Mouse (Mus musculus) embryo, embryonic 11.5 days (tissue): ENCODE results near the gene Kif4.

Experiments
- DNase-seq: peaks from one replicate; pipeline ENCODE4 v3.0.0-alpha.2; 2012; ENCODE audit warnings: low read depth, low spot score

Gene Kif4

DNA sequence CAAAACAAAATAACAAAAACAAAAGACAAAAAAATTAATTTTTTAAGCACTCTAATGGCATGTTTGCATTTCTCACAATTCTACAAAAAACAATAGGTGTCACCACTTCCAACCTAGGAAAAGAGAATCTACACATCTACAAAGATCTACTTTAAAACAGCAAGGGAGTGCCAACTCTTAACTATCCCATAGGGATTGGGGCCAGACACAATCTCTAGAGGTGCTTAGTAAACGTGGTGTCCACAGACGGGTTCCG, at the start of gene Kif4:
TSS of gene Kif4 (plus strand) at position 192 of the 256 bp plus-strand sequence.
- no peak for DNase-seq

DNA sequence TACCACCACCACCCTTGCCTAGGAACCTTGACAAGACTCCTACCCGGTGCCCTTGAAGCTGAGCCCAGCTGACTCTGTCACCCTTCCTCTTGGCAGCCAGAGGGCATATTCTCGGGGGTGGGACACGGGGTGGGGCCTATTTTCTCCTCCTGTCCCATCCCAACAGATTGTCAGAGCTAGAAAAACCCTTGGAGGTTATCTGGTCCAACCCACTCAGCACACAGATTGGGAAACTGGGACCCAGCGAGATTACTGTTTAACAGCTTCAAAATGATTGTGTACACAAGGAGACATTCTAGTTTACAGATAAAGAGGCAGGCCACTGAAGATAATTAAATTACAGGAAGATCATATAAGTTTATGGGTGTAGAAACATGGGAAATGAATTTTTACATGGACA, 30.7 kb upstream of the Kif4 start, which contains the start of gene P2ry4:
TSS of gene P2ry4 (minus strand) at position 79 of the 400 bp plus-strand sequence.
- no peak for DNase-seq

DNA sequence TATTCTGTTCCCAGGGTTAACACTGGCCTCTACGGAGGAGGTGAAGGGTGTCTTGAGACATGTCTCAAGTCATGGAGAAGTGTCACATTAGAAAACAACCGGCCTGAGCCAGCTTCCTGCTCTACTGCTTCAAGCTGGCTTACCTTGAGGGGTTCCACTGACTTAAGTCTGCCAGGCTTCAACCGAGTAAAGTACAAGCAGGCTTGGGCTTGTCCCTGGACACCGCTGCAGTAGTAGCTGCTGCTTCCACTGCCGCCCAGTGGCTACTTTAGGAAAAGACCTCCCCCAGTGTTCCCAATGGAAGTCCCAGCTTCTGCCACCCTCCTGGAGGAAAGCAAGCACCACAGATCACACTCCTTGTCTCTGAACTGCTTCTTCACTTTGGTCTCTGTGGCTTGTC, 28.1 kb upstream of the Kif4 start:
- peak; percentile 5 for DNase-seq

DNA sequence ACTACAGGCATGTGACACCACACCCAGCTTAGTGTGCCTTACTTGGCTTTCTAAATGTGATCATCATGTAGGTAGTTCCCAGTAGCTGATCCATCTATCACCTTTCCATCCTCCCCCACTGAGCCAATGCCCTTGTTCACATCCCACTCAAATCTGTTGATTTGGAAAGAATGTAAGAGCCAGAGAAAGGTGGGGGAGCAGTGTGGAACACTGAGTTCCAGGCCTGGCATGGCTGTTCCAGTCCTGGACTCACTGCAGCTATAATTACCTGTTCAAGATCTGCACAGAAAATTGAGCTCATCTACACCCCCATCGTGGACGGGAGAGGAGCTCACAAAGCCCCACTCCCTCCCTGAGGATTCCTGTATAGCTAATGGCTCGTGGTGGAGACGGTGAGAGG, 25.8 kb upstream of the Kif4 start:
- DNase-seq: no peak

DNA sequence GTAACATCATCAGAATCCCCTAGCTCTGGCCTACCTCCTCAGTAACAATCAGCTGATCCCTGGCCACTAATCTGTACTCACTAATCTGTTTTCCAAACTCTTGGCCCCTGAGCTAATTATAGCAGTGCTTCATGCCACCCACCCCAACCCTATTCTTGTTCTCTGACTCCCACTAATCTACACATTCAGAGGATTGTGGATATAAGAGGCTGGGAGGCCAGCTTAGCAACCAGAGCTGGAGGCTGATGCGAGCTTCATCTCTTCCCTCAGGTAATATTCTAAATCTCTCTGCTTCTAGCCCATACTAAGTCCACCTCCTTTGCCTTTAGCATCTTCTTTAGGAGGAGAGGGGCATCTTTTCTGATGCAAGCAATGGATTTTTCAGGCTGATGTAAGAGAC, 20.2 kb upstream of the Kif4 start, which contains the start of gene Arr3:
TSS of gene Arr3 (plus strand) at position 184 of the 400 bp plus-strand sequence.
- DNase-seq: no peak

DNA sequence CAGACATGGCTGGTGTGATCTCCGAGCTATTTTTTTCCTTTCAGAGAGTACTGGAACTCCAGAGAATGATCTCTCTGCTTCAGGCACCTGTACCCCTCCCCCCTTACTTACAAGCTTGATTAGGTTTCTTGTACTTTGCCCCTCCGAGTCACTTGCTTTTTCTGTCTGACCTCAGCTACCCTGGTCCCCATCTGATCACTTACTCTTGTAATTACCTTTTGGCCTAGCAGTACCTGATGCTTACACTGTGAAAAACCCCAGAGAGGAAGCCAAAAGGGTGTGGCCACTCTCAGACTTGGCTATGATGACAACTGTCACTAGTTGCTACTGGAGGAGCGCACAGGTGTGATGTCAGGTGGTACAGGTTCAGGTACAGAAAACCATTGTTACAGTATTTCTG, 7.0 kb upstream of the Kif4 start:
- no peak for DNase-seq

DNA sequence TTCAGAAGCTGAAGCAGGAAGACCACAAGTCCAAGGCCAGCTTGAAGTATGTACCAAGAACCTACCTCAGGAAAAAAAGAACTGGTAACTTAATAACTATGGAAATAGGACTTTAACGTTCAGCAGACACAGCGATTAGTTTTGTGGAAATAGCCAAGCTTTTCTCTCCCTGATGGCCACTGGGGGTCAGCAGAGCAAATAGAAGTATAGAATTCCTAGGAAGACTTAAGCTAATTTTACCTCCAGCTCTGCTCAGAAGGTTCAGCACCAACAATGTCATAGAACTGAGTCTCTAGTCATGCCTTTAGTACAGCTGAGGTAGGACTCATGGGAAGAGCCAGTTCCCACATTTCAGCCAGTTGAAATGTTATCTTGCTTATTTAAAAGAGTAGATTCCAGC, 4.2 kb upstream of the Kif4 start:
- no peak for DNase-seq

DNA sequence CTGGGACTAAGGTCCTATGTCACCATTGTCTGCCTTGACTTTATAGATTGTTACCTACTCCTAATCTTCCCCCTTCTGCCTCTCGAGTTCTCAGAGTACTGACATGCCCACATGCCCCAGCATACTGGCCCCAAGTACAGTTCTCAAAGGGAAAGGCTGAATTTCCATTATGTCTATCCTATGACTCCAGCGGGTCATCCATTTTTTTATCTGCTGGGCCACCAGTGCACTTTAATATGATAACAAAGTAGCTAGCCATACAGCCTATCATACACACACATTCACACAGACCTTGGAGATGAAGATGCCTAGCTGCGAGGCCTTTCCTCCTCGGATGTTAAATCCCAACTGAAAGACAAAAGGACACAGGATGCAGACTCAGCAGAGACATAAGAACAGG, 1.3 kb upstream of the Kif4 start:
- no peak for DNase-seq

DNA sequence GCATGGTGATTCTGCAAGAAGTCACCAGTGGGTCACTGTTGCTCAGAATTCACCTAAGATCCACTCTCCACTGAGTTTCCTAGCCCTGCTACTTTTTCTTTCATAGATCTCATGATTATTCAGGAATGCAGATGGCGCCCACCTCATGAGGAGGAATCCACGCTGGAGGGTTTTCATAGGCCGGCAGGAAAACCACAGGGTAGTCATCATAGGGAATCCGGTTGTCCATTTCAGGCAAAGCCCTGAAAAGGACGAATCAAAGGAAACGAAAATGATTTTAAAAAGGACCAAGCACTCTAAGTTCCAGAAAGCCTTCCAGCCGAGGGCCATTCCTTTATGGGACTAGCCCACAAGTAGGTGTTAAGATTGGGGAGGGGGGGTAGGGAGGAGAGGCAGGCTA, 391 bp upstream of the Kif4 start:
- no peak for DNase-seq

DNA sequence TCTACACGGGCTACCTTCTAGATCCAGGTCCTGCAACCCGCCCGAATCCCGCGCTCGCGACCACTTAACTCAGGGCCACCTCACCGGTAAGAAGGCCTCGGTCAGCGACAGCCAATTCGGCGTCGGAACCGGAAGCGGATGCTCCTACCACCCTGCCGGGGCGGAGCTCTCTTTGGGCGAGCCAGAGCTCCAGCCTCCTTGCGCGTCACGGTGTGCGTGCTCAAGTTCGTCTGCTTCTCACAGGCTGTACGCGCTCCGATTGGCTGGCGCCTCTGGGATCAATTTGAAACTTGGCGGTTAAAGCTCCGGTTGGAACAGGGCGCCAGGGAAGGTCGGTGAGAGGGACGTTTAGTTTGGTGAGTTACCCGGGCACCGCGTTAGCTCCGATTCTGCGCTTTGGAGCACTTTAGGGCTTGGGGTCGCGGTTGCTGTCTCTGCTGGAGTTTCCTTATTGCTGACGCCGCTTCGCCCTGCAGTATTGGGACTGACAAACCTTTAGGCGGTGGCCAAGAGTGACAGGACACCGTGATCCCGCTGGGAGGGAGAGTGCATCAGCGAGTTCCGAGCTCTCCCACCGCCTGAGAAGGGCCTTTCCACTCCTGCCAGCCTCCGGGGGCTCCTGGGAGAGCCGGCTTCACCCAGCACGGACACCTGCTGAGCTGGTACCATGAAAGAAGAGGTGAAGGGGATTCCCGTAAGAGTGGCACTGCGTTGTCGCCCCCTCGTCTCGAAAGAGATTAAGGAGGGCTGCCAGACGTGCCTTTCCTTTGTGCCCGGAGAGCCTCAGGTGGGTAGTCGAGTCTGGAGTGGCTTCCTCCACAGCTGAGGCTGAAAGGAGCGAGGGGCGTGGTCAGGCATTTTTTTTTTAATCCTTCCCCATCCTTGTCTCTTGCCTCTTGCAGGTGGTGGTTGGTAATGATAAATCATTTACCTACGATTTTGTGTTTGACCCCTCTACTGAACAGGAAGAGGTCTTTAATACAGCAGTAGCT, 561 bp downstream of the Kif4 start, which contains the start of gene Pdzd11:
TSS of gene Pdzd11 (minus strand) at position 767 of the 992 bp plus-strand sequence.
- DNase-seq: peak; percentile 85

DNA sequence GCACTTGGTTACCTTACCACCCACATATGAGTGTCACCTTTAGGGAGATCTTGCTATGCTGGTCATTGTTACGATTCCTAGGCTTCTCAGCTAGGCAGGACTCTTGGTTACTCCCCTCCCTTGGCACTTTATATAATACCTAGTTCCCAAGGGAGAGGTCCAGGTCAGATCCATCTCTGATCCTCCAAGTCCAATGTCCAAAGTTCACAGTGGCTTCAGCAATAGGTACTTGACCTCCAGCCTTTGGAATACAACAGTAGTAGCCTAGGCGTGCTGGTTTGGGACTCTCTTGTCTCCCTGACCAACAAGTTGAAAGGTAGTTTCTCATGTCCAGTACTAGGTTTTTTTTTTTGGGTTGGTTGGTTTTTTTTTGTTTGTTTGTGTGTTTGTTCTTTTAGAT, 3.5 kb downstream of the Kif4 start:
- DNase-seq: no peak

DNA sequence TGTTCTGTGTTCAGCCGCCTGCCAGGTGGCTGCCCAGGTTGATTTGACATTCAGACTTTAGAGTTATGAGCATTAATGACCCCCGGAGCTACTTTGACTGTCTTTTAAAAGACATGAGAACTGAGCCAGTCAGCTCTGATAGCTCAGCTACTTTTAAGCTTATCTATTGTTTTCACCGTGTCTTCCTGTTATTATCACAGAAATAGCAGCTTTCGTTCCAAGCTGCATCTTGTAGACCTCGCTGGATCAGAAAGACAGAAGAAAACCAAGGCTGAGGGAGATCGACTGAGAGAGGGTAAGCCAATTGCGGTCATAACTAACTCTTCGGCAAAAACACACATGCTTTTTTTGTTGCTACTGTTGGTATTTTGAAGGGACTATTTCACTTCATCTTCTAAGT, 12.9 kb downstream of the Kif4 start:
- DNase-seq: no peak

DNA sequence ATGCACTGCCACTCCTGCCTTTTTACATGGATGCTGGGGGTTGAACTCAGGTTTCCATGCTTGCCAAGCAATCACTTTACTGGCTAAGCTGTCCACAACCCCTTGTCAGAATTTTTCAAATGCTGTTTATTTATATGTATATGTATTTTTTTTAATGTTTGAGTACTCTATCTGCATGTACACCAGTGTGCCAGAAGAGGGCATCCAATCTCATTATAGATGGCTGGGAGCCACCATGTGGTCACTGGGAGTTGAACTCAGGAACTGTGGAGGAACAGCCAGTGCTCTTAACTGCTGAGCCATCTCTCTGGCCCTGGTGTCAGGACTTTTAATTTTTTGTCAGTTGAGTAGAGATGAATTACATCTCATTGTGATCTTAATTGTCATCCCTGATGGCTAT, 27.3 kb downstream of the Kif4 start:
- no peak for DNase-seq

DNA sequence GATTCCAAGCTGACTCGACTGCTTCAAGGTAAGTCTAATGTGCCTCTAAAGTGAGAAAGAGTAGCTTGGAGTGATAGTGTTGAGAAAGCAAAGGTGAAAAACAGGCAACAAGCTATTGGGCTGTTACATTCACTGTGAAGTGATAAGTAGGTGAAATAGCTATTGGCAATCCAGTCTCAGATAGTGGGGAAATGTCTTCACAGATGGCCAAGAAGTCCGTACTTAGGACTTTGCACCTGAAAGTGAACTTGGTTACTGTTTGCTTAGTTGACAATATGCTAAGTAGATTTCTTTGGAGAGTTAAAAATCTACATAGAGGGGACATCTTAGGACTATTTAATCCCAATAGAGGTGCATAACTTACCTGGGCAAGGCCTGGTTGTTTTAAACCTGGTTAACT, 39.3 kb downstream of the Kif4 start:
- DNase-seq: no peak

DNA sequence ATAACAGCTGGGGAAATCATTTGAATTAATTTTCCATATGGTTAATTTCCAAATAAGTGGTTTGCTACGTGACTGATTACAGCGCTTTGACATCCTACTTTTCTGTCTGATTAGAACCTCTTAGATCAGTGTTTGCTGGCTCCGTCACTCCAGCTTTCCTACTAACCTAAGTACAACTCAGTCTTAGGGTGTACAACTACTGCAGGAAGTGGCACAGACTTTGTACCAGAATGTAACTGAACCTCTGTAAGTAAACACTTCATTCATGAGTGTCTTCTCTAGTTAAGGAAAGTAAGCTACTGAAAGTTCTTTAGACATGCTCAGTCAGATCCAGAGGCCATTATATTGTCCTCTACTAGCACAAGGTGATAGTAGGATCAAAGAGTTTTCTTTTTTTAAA, 52.7 kb downstream of the Kif4 start:
- DNase-seq: no peak

DNA sequence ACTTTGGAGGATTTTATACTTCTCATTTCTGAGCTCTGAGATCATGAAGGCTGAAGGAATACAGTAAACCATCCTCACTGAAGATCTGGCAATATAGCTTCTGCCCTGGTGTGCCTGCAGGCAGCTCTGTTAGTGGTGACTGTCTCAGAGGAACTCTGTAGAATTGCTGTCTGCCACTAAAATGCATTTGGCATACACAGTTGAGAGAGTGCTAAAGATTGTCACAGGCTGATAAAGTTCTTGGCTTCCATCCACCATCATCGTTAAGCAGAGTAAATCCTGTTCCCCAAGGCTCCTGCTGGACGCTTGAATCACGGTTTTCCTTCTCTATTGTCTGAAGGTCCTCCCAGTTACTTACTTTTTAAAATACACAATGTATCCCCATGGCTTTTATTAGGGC, 61.0 kb downstream of the Kif4 start:
- DNase-seq: no peak

DNA sequence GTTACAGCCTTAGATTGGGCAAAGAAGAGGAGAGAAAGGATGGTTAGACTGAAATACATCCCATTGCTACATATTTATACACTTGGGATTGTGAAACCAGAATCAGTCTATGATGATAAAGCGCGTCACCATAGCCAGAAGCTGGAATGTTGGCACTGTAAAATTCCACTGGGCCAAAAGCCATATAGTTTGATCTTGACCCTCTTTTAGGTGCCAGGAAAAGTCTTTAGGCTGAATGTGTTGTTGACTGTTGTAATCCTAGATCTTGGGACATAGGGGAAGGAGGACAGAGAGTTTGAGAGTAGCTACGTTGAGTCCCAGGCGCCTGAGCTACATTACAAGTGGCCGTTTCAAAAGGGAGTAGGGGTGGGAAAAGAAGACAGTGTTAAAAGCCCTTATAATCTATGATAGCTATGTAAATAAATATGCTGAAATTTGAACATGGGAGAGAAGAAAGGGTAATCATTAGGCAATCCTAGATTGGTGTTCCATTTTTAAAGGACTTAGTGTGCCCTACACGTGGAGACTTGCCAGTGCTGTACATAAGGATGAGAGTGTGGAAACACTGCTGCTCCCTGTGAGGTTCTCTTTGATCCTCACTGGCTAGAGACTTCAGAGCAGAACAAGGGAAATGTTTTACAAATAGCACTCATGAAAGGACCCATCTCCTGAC, 62.0 kb downstream of the Kif4 start:
- DNase-seq: no peak

DNA sequence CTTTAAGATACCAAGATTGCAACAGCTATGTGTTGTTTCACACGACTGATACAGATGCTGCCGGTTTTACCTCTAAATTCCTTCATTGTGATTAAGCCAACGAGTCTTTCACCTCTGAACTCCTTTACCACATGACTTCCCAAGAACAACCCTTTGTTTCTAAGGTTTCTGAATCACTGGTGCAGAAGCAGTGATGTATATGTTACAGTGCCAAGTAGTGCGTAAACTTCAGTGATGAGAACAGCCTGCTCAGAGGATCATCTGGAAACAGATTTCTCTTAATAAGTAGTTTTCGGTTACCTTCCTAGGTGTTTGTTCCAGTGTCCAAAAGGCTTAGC, 62.5 kb downstream of the Kif4 start:
- no peak for DNase-seq

DNA sequence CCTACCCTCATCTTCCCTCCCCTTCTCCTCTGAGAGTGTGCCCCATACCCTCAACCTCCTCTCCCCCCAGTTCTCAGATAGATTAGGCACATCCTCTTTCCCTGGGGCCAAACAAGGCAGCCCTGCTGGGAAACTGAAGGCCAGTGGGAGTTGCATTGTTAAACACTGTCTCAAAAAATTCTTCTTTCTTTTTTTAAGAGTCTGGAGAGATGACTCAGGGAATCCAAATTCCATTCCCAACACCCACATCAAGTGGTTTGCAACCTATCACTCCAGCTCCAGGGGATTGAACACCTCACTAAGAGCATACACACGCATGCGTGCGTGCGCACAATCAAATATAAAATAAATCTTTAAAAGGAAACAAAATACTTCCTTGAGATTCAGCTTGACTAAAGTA, 71.2 kb downstream of the Kif4 start:
- no peak for DNase-seq

DNA sequence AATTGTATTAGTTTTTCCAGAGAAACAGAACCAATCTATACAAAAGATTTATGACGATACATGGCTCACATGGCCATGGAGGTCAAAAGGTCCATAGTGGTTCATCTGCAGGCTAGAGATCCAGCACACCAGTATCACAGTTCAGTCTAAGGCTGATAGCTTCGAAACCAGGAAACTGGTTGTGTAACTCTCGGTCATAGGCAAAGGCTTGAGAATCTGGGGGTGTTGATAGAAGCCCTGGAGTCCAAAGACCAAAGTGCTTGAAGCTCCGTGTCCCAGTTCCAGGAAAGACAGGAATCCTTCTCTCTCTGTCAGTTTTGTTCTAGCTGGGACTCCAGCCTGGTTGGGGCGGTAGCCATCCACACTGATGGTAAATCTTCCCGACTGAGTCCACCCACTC, 82.5 kb downstream of the Kif4 start:
- no peak for DNase-seq

DNA sequence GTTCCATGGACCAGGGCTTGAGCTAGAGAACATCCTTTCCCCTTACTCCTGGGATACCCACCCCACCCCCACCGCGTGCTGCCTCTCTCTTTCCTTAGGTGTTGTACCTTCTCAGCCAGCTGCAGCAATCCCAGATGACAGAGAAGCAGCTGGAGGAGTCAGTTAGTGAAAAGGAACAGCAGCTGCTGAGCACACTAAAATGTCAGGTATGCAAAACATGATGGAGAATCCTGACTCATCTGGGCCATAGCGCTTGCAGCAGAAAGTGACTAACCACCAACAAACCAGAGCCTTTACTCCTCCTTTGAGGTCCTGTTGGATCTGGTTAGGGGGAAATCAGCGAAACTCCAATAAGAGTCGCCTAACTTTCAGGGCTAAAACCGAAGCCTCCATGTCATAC, 90.6 kb downstream of the Kif4 start:
- no peak for DNase-seq

DNA sequence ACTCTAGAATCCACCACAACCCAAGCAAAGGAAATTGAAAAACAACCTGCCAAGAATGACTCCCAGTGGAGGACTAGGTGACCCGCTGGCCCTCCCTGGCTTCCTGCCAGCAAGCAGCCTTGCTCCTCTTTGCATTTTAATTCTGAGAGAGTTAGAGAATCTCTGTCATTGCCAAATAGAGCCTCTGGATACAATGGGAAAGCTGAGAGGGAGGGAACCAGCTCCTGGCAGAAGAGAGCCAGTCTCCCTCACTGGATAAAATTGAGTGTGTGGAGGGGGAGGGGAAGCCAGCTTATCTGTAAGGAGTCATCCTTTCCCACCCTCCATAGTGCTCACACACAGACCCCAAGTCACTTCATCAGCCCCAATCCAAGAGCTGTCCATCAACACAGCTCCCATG, 103.4 kb downstream of the Kif4 start:
- DNase-seq: no peak

DNA sequence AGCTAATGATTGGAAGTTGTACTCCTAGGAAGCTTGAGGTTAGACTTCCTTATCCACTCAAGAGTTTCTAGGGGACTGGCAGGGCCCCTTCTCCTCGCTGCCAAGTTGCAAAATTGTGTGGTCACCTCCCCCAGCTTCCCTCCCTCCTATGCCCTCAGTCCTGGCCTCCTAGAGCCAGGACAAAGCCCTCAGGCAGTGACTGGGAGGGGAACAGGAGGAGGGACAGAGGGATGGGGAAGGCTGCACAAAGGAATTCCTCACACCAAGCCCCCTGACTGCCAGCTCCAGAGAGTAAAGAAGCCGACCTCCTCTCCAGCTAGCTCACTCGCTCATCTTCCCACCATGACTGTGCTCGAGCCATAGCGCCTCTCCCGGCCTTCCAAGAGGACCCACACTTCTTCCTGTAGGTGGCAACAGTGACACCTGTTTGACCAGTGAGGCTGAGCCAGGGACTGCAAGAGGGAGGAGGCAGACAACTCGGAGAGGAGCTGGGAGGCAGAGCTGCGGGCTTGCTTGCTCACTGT, 104.2 kb downstream of the Kif4 start, which contains the start of gene Gdpd2:
TSS of gene Gdpd2 (plus strand) at position 209 of the 524 bp plus-strand sequence.
- DNase-seq: peak; percentile 22
